Mouse (Mus musculus): ENCODE data around the gene Myo16.

Myo16 gene

DNA sequence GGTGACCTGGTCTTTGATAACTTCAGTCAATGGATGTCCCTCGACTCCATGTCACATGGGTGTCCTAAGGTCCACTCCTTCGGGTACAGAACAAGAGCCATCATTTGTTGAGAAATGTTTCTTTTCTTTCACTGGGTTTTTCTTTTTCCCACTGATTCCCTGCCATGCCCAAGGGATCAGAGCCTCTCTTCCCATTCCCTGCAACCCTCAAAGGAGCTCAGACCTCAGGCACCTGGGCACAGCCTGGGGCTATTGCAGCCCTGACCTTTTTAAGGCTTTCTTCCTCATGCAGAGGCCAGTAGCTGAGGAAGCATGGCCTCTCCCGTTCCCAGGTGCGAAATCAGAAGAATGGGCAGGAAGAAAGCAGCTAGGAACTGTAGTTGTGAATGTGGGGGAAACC lies 23.4 kb downstream of the Myo16 start:
- no peak for DNase-seq

DNA sequence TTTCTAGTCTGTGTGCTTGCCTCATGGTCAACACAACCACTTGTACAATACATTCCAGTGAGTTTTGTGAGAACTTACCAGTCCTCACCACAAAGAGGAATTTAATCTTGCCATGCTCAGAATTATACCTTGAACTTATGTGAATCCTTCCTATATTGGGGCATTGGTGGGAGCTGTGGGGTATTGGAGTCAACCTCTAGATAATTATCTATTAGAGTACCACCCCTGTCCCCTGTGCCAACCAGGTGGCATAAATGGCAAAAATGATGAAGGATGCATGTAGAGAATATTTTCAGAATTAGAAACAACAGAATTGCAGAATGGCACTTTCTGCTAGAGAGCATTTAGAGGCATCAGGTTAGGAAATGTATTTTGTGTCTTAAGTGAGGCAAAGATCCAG lies 25.3 kb downstream of the Myo16 start:
- DNase-seq = no peak

DNA sequence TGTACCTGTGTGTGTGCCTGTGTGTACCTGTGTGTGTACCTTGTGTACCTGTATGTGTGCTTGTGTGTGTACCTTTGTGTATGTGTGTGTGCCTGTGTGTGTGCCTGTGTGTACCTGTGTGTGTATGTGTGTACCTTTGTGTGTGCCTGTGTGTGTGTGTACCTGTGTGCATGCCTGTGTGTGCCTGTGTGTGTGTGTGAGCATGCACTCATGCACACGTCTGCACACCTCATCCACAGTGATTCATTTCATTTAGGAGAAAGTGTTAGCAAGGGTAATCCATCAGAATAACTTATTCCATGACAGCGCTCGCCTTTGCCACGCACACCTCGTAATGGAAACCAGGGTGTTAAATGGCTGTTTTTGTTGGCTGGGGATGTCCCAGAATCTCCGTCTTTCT lies 36.9 kb downstream of the Myo16 start:
- no peak for DNase-seq

DNA sequence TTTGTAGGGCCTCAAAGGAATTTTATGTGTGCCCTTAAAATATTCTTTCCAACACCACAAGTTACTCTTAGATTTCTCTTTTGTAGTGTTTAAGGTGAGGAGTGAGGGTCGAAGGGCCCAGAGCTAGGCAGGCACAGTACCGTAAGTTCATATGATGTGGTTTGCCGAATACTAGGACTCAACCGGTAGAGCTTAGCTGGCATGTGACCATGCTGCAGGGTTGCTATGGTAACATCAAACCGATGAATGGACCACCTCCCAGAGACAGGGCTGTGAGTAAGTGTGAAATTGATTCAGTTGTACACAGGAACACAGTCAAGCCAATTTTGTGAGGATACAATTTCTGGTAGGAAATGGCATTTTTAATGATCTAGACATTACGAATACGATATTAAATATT lies 44.5 kb downstream of the Myo16 start:
- no peak for DNase-seq

DNA sequence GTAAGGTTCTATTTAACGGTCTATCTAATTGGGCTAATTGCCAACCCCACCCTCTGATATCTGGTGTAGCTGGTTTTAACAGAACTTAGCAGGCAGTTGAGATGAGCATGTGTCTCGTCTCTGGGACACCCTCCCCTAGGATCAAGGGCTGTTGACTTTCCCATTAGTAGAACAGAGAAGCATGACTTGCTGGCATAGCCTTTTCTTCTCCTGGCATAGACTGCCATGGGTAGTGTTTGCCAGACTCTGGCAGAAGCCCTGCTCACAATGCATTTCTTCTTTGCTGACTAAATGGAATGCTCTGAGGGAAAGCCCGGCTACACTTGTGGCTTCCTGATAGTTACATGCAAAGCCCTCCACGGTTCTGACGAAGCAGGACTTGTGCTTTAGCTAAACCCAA lies 45.6 kb downstream of the Myo16 start:
- no peak for DNase-seq

DNA sequence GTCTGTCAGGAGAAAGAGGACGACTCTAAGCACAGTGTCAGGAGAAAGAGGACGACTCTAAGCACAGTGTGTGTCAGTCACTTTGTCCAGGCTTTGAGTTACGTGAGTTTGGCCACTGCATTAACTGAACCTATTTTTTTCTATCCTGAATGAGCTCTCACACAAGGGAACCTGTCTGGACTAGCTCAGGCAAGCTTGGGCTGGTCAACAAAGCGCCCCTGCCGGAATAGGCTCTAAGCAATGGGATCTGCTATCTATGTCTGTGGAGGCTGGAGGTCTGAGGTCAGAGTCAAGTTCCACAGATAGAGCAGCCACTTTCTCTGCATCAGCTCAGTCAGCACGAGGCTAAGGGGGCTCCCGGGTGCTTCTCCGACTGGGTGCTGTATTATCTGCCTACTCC lies 46.3 kb downstream of the Myo16 start:
- DNase-seq = peak; percentile 3

DNA sequence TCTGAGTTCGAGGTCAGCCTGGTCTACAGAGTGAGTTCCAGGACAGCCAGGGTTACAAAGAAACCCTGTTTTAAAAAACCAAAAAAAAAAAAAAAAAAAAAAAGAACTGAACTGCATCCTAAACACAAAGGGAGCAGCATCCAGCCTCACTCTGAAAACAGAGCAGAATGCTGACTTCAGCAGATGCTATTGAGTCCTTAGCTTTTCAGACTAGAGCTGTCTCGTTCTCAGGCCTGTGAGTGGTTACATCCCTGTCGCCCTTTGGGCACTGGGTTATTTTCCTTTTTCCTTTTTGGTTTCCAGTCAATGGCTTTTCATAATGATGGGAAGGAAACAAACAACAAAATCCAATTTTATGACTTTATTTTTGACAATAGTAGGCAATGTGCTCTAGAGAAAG lies 61.3 kb downstream of the Myo16 start:
- DNase-seq = no peak

DNA sequence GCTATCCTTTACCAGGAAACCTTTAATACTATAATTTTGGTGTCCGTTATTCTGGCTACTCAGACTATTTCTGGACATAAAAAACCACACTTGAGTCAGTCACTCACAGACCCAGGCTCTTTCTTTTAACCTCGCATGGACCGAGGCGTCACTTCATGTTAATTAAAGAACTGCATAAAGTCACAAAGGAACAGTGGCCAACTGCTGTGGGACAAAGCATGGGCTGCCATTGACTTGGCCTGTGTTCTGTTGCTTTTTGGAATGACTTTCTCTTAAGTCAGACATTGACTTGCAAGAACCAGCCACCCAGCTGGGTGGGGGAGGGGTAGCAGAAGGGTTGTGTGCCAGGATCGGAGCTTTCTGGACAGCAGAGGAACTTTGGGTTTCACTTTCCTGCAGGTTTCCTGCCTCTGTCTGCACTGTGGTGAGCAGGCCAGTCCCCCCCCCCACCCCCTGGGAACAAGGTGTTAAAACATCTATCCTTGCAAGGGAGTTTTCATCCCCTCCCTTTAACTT lies 66.1 kb downstream of the Myo16 start:
- DNase-seq = no peak

DNA sequence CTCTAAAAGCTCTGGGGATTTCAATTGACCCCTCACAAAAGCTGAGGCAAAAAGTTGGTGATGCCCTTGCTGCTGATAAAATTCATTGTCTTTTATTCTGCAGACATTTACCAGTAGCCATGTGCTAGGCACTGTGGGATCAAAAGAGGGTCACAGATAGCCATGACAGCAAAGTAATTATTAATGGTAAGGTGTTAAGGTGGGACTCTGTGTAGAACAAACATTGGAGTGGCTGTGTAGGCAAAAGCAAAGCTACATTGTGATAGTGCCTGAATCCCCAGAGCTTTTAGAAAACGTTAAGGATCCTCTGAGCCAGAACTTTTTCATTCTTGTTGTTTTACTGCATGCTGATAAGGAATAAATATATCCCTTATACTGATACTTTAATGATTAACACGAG lies 69.1 kb downstream of the Myo16 start:
- DNase-seq = no peak

DNA sequence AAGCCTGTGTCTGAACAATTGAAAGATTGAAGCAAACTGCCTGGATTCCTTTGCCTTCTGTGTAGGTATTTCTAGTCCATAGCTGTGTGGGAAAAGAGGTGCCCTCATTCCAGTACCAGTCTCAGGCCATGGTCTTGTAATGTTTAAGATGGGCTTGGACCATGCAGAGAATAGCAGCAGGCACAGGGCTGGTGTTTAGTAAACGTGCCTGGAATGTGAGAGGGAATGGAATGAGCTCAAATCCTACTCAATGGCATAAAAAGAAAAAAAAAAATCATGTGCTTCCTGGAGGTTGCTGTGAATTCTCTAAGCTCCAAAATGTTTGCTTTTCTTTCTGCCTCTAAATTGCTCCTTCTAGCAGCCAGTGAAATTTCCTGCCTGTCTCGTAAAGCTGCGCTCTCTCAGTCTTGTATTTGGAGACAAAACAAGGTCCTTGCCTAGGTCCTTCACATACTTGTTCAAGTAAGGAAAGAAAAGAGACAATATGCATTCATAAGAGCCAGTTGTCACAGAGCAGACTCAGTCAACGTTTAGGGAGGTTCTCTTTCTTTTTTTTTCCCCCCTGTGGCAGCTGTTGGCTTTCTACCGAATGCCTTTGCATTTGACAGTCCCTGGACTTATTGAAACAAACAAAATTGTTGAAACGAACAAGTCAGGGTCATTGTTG lies 70.0 kb downstream of the Myo16 start:
- DNase-seq = no peak

DNA sequence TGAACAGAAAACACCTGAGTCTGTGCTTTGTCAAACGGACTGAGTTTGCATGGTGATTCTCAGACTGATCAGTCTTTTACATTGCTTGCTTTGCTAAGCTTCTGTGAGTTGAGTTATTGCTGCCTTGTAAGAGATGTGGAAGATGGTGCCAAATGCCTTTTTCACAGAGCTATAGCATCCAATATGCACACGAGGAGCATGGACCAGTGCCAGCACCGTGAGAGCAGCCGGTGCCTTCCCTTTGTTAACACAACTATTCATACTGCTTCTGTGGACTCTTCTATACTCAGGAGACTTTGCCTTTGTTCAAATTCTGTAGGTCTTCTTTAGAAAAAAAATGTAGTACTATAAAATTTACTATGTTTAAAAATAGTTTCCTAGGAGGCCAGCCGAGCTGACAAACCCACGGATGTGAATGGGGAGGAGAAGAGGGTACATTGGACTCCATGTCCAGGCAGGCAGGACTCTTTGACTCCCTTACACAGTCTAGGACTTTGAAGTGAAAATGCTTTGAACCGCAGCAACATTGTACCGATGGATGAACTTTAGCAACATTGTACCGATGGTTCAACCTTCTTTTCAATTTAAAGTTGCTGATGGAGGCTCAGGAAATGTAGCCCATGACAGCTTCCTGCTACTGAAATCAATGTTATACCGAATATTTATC lies 70.7 kb downstream of the Myo16 start:
- DNase-seq = no peak

DNA sequence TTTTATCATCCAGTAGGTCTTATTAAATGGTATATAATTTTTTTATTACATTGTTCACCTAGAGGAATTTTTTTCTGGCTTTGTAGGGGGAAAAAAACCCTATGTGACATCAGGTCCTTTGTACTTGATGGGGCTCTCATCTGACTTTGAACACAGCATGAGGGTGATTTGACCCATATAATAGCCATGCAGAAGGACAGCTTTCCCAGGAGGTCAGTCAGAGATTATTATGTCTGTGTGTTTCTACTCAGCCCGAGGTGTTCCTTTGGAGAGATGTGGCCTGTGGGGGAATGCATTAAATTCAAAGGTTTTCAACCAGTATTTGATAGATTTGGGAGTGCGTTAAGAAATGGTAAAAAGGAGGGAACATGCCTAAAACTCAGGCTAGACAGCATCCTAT lies 71.3 kb downstream of the Myo16 start:
- DNase-seq = no peak

DNA sequence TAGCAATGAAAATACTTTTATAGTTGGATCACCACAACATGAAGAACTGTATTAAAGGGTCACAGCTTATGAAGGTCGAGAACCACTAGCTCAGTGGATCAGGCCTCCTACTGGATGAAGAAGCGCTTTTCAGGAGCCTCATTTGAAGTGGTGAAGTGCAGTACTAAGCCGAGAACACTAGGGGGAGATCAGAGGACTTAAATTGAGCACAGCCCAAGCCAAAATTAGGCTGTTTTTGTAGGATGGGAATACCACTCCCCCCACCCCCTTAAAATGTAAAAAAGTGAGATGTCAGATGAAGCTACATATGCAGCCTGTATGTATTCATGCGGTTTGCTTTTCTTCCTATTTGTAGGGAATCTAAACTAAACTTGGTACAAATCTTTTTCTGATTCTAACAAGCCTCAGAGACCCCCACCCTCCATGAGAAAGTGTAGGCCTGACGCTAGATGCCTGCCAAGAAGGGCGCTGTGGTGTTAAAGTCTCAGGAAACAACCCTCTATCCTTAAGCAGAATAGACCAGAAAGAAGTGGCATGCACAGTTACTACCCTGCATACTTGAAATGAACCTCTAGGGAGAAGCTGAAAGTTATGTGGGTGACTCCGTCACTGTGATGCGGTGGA lies 77.1 kb downstream of the Myo16 start:
- DNase-seq = peak; percentile 11

DNA sequence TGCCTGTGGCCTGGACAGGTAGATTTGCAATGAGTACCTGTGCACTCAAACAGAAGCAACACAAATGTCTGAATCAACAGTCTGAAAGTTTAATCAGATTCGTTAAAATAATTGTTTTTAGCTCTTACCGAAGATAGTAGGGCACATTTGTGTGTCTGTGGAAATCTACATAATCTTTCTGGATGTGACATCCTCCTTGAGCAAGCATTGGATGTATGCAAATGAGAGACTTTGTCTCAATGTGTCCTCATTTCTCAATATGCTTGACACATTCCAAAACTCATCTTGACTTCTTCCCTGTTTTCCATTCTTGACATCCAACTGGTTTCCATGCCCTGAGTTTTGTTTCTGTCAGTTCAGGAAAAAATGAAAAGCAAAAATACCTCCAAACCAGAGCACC lies 80.8 kb downstream of the Myo16 start:
- DNase-seq = no peak

DNA sequence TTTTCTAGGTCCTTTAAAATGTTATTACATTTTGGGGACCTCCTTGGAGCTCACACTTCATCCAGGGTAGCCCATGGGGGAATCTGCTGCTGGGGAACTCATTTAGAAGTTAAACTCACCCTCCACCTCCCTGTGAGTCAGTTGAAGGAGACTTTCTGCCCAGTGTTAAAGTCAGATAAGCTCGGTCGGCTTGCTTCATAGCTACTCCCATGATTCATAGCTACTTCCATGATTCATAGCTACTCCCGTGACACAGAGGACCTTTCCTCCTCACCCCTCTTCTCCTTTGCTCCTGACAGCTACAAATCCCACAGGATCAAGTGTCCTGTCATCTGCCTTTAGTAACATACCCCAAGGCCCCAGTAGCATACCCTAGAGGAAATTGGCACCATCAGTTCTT lies 89.6 kb downstream of the Myo16 start:
- no peak for DNase-seq

DNA sequence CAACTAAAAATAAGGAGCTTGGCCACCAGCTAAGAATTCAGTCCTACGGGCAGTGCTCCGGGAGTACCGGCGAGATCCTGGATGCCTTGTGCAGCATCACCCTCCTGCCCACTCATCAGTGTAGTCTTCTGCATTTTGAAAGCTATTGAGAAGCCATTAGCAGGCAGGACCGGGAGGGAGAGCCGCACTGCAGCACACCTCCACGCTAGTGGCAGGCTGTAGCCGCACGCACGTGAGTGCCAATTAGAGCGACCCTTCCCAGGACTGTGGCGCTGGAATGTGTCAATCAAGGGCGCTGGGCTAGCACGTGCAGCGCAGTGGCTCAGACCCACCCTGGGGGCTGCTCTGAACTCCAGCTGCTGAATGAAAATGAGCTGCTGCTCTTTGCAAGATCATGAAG lies 95.4 kb downstream of the Myo16 start:
- DNase-seq = no peak

DNA sequence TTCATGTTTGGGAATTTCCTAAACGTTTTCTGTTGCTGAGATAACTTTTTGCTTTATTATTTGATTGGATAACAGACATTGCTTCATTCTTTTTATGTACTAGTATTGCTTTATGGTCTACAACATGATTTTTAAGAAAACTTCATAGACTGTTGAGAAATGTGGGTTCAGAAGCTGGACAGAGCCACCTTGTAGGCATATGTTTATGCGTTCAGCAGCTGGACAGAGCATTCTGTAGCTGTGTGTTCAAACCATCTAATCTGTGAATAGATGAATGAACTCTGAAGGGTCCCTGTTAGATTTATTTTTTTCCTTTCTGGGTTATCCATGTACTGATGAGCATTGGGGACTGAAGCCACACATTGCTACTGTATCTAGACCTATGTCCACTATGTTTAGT lies 102.0 kb downstream of the Myo16 start:
- no peak for DNase-seq

DNA sequence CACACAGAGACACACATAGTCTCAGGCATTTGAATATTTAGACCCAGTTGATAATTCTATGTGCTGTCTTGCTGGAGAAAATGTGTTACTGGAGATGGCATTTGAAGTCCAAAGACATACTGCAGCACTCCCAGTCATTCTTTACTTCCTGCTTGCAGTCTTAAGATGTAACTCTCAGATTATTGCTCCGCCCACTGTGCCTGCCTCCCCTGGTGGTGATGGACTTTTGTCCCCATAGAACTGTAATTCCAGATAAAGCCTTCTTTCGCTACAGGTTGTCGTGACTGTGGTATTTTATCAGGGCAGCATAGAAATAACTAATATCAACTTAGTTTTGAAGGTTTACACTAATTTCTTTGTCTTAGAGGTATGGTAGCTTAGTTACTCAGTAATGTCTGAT lies 102.9 kb downstream of the Myo16 start:
- no peak for DNase-seq

DNA sequence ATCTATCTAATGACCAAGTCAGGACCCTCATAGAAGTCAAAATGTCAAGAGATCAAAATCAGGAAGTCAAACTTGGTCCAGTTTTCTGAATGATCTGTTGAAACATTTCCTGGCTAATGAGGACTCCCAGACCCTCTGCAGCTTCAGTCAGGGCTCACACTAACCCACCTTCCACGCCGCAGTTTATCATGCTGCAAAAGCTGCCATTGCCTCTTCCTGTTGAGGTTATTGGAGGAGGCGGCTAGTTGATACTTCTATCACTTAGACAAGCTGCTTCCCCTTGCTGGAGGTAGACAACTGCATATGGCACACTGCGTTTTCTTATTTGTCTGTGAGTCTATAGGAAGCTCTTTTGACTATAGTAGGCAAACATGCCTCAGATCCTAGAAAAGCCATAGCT lies 116.4 kb downstream of the Myo16 start:
- no peak for DNase-seq

DNA sequence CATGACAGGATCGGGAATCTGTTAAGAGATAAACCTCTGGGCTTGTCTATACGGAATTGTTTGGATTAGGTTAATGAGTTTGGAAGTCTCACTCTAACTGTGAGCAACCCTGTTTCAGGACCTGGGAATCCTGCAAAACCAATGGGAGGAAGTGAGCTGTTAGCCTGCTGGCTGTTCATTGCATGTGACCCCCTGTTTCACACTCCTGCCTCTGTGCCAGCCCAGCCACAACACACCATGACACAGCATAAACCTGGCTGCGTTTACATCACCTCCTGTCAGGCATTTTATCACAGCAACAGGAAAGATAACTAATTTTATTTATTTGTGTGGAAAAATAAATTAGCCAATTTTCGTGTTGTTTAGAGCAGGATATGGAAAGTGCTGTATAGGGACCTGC lies 138.9 kb downstream of the Myo16 start:
- DNase-seq = no peak

DNA sequence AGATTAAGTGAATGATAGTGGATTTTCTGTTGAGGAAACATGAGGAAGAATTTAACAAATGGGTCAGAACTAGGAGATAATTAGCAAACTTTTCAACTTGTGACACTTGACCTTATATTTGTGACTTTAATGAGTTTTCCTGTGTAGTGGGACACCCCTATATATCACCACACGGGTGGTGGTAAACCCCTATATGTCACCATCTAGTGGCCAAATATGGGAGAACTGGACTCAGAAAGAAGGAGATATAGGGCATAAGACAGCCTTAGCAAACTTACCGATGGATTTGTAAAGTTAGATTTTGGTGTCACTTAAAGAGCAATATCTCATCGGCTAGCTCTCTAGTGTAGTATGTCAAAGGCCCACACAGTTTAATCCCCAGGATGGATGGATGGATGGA lies 147.1 kb downstream of the Myo16 start:
- DNase-seq = no peak

DNA sequence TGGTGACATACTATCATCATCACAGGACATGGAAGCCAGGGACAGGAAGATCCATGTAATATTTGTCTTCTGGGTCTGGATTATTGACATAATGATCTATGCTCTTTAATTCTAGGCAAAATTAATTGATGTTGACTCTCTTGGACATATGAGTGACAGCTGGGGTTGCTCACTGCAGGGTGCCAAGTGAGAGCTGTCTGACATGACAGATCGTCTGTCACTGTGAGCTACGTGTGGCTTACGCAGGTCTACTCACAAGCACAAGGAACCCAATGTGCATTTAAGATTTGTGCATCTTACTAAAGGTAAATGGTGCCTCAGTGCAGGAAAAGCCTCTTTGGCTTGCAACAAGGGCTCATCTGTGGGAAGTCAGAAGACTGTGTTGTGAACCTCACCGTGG lies 149.3 kb downstream of the Myo16 start:
- no peak for DNase-seq

DNA sequence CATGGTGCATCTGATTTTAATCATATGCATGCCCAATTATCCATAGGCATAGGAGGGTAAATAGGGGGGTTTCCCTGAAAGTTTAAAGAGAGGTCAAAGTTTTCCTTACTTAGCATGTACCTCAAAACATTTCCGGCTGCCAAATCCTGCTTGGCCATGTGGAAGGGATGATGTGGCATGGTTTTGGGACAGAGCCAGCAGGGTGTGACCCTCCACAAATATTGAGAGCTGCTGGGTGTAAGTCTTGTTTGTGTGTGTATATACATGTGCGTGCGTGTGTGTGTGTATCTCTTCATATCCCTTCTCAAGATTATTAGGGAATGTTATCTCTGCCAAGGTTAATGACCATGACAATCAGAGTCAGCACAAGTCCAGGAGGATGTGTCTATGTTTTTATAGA lies 150.3 kb downstream of the Myo16 start:
- DNase-seq = no peak

DNA sequence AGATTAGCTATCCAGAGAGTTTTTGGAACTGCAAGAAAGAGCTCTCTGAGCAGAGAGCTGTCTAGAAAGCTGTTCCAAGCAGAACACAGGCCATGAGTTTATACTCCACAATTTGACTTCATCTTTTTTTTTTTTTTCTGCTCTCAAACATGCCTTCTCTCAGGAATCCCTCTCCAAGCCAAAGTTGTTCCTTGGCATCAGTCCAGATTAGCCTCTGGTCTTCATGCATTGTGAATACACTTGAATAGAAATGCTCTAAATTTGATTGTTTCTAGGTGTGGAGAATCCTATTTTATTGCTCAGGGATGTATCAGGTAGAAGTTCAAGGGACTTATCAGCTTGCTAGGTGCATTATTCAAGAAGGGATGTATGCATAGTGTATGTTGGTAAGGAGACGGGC lies 151.0 kb downstream of the Myo16 start:
- no peak for DNase-seq

DNA sequence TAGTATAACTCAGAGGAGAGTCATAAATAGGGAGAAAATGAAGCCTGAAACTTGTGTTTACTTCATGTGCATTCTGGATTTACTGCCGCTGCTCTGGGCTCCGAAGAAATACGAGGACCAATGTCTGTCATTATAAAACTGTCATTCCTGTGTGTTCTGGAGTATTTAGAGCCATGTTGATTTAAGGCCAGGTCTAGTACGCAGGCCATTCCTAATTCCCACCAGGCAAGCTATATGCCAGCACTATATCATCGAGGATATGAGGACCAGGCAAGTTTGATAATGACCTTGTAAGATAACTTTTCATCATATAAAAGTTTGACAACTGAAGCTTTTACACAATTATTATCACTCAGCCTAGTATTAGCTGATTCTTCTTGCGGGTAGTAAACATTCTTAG lies 153.6 kb downstream of the Myo16 start:
- DNase-seq = no peak
